Mouse (Mus musculus): ENCODE results near the gene Zfp810.
"Not testable (repeated sequence)": the region's sequence is repeated elsewhere in the genome, so short reads cannot be mapped to it uniquely, and the experiment has no call there.

The Zfp810 gene

GRCm38 (mm10) chr9:22307156-22307919, at the start of gene Zfp810:
TSS of gene Zfp810 (minus strand) at chr9:22307648.
- DNase-seq (ENCODE audit: low spot score): peak; percentile 98

DNA sequence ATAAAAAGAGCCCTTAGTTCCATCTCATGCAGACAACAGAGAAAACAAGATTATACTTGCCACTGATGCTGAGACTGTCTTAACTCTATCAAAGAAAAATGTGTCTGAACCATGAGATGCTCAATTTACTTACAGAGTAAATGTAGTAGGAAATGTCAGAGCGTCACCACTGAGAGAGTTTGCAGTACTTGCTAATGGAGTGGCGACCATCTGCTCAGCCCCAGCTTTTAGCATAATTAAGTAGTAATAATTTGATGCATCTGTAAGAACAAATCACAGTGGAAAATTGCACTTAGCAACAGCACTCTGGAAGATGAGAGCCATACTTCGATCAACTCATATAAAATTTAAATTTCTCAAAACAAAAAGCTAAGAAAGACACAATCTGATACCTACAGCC, 48.5 kb upstream of the Zfp810 start:
- DNase-seq (ENCODE audit: low spot score): no peak

GRCm38 (mm10) chr9:22353901-22354300, 46.5 kb upstream of the Zfp810 start:
- no peak for DNase-seq (ENCODE audit: low spot score)

DNA sequence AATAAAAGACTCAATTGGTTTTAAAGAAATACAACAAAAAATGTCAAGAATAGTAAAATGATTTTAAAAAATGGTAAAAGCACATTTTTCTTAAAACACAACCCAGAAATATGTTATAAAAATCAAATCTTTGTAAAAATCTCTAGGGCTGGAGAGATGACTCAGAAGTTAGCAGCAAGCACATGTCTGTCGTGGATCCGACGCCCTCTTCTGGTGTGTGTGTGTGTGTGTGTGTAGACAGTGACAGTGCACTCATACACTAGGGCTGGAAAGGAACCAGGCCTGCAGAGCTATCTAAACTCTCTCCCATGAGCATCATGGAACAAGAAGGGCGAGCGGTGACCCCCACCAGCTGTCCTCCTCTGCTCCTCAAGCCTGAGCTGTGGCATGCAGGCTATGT, 46.0 kb upstream of the Zfp810 start:
- no peak for DNase-seq (ENCODE audit: low spot score)

- no peak for DNase-seq (ENCODE audit: low spot score)
Measured at GRCm38 (mm10) chr9:22340331-22340730, 32.9 kb upstream of the Zfp810 start.

DNA sequence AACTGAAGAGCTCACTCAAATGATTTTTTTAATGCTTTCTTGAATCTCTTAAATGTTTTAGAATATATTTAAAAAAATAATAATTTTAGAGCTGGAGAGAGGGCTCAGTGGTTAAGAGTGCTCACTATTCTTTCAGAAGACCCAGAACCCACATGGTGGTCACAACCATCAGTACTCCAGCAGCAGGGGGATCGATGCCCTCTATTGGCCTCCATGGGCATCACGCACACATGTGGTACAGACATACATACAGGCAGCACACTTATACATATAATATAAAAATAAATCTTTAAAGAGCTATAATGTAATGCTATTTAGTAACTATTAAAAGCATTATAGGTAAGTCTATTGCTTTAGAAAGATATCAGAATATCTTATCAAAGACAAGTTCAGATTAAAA, 29.8 kb upstream of the Zfp810 start:
- no peak for DNase-seq (ENCODE audit: low spot score)

GRCm38 (mm10) chr9:22327475-22328387, 20.3 kb upstream of the Zfp810 start:
- DNase-seq (ENCODE audit: low spot score): peak; percentile 92

DNA sequence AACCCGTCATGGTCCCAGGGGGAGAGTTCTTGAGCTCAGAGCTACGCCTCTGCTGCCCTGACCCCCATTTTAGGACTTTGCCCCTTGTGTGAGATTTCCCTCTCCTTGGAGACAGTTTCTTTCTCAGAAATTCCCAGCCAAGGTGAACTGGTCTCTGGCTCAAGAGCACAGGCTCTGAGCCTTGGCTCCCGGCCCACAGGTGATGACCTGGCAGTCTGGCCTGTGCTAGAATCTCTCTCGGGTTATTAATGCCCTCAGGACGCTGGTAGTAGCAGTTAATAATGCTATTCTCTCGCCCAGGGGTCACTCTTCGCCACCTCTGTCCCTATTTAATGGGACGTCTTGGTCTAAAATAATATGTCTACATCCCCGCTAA, 19.6 kb upstream of the Zfp810 start:
- peak; percentile 46 for DNase-seq (ENCODE audit: low spot score)

GRCm38 (mm10) chr9:22324579-22324978, 17.1 kb upstream of the Zfp810 start:
- DNase-seq (ENCODE audit: low spot score): no peak

GRCm38 (mm10) chr9:22322381-22323211, 15.1 kb upstream of the Zfp810 start:
- DNase-seq (ENCODE audit: low spot score): no peak

GRCm38 (mm10) chr9:22319109-22319508, 11.7 kb upstream of the Zfp810 start:
- no peak for DNase-seq (ENCODE audit: low spot score)

DNA sequence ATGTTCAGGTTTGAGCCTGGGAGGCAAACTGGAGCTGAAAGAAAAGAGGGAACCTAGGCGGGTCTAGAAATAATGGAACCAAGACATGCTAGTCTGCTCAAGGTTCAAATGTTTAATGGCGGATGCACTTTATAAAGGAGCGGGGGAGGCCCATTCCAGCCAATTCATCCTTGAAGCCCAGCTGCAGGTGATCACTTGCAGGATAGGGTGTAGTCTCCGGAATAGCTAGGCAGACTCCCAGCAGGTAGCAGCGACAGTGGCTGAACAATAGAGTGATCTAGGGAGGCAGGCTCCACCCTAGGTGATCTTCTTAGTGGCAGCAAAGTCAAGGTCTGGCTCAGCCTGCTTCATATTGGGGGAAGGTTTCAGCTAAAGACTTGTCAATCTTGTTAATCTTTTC, 8.6 kb upstream of the Zfp810 start:
- not testable (repeated sequence) for DNase-seq (ENCODE audit: low spot score)

DNA sequence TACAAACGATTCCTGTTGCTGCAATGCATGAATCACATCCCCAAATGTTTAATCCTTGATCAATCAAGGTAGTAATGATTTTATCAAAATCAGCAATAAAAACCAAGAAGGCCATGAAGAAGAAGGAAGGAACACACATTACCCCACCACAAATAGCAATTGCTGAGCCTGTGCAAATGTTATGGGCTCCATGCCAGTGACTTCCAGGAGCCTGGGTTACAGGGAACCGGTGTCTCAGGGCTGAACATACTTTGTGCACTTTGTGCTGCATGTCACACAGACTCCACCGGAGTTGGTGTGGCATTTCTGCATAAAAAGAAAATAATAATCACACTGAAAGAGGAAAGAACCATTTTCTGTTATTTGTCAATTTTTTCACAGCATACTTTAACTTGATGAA, 6.6 kb upstream of the Zfp810 start:
- DNase-seq (ENCODE audit: low spot score): no peak

GRCm38 (mm10) chr9:22313218-22313617, 5.8 kb upstream of the Zfp810 start:
- DNase-seq (ENCODE audit: low spot score): peak; percentile 61

DNA sequence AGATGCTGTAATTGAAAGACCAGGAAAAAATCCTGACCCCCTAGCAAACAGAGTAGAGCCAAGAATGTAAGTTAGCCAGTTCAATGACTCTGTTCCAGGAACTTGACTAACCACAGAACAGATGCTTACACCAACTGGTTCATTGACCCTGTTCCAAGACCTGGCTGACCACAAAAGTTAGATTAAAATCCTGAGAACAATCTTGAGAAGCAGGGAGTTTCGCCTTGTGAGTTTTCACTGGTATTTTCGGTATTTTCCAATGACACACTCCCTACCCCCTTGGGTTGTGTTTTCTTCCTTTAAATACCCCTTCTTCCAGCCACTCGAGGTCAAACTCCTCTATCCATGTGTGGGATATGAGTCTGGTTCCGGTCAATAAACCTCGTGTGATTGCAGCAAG, 2.2 kb upstream of the Zfp810 start:
- DNase-seq (ENCODE audit: low spot score): no peak

GRCm38 (mm10) chr9:22307920-22308262, 443 bp upstream of the Zfp810 start:
- not testable (repeated sequence) for DNase-seq (ENCODE audit: low spot score)

DNA sequence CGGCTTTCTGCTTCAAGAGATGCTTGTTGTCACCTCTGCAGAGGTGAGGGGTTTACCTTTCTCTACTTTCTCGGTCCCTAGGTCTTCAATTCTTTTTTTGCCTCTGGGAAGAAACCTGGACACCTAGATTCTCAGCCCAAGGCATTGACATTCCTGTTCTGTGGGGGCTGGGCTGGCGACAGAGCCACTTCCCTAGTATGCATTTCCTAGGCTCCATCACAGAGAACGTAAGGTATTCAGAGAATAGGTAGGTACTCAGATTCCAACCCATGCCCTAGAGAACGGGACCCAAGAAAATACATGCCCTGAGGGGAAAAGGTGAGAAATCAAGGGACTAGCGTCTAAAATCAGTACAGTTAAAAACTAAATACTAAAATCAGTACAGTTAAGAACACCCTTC, 722 bp downstream of the Zfp810 start:
- DNase-seq (ENCODE audit: low spot score): no peak

- DNase-seq (ENCODE audit: low spot score): no peak
Measured at GRCm38 (mm10) chr9:22302199-22302598, 5.2 kb downstream of the Zfp810 start.

DNA sequence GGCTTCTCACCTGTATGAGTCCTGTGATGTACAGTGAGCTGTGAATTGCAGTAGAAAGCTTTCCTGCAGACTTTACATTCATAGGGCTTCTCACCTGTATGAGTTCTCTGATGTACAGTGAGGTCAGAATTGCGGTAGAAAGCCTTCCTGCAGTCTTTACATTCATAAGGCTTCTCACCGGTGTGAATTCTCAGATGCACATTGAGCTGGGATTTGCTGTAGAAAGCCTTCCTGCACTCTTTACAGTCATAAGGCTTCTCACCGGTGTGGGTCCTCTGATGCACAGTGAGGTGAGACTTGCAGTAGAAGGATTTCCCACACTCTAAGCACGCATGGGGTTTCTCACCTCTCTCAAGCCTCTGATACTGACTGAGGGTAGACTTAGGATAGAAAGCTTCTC, 28.7 kb downstream of the Zfp810 start:
- DNase-seq (ENCODE audit: low spot score): no peak

GRCm38 (mm10) chr9:22268886-22269285, 38.6 kb downstream of the Zfp810 start:
- DNase-seq (ENCODE audit: low spot score): no peak

- DNase-seq (ENCODE audit: low spot score): no peak
Measured at GRCm38 (mm10) chr9:22262611-22263010, 44.8 kb downstream of the Zfp810 start.

- DNase-seq (ENCODE audit: low spot score): no peak
Measured at GRCm38 (mm10) chr9:22261594-22261993, 45.9 kb downstream of the Zfp810 start.

GRCm38 (mm10) chr9:22260092-22260422, 47.4 kb downstream of the Zfp810 start:
- DNase-seq (ENCODE audit: low spot score): no peak
